Mouse (Mus musculus): ENCODE results near the gene Gorab.

- no peak for TF ChIP-seq CTCF (conservative IDR thresholded peaks at IDR 0.05; ENCODE audit: insufficient read depth, insufficient read length, low read depth, low read length)
- TF ChIP-seq POLR2A (IDR thresholded peaks at IDR 0.05; ENCODE audit: low read depth, low read length), result no peak
Observed at GRCm38 (mm10) chr1:163383442-163384027, 19.9 kb downstream of the Gorab start.
